Mouse (Mus musculus): ENCODE measurements around the gene Myo15b.
A peak's percentile ranks its signal among the peaks of the same experiment; 100 is the strongest.

Myo15b gene

GRCm38 (mm10) chr11:115901338-115902161 is 43.3 kb downstream of the Myo15b start:
- no peak for DNase-seq (ENCODE audit: low spot score in 2 of 2)

GRCm38 (mm10) chr11:115902177-115902576 is 44.0 kb downstream of the Myo15b start:
- no peak for DNase-seq (ENCODE audit: low spot score in 2 of 2)

GRCm38 (mm10) chr11:115902831-115903230 is 44.6 kb downstream of the Myo15b start:
- peak; percentile 54 to 75 for DNase-seq (ENCODE audit: low spot score in 2 of 2)

- DNase-seq (ENCODE audit: low spot score in 2 of 2): peak; percentile 55 to 57
These were observed 45.4 kb downstream of the Myo15b start for GRCm38 (mm10) chr11:115903384-115904230.

GRCm38 (mm10) chr11:115904231-115904955 is 46.2 kb downstream of the Myo15b start:
- DNase-seq (ENCODE audit: low spot score in 2 of 2): no peak

GRCm38 (mm10) chr11:115904956-115905790 is 47.0 kb downstream of the Myo15b start:
- DNase-seq (ENCODE audit: low spot score in 2 of 2): peak in 1 of 2 experiments; percentile 60

GRCm38 (mm10) chr11:115906116-115906515 is 47.9 kb downstream of the Myo15b start:
- DNase-seq (ENCODE audit: low spot score in 2 of 2): no peak

- DNase-seq (ENCODE audit: low spot score in 2 of 2): no peak
These were observed 48.3 kb downstream of the Myo15b start for GRCm38 (mm10) chr11:115906521-115906920.

GRCm38 (mm10) chr11:115911134-115911561 is 52.9 kb downstream of the Myo15b start:
- no peak for DNase-seq (ENCODE audit: low spot score in 2 of 2)

GRCm38 (mm10) chr11:115911632-115912376 is 53.6 kb downstream of the Myo15b start, which contains the start of gene Smim6:
TSS of gene Smim6 (plus strand) at chr11:115912017.
- DNase-seq (ENCODE audit: low spot score in 2 of 2): no peak

GRCm38 (mm10) chr11:115916579-115916978 is 58.4 kb downstream of the Myo15b start:
- no peak for DNase-seq (ENCODE audit: low spot score in 2 of 2)

- DNase-seq (ENCODE audit: low spot score in 2 of 2): no peak
These were observed 60.4 kb downstream of the Myo15b start for GRCm38 (mm10) chr11:115918637-115919036.

- no peak for DNase-seq (ENCODE audit: low spot score in 2 of 2)
These were observed 60.9 kb downstream of the Myo15b start for GRCm38 (mm10) chr11:115919073-115919472.

GRCm38 (mm10) chr11:115920110-115920818 is 62.1 kb downstream of the Myo15b start:
- DNase-seq (ENCODE audit: low spot score in 2 of 2): no peak

- DNase-seq (ENCODE audit: low spot score in 2 of 2): no peak
These were observed 63.8 kb downstream of the Myo15b start for GRCm38 (mm10) chr11:115921986-115922385.

GRCm38 (mm10) chr11:115929031-115929430 is 70.8 kb downstream of the Myo15b start:
- DNase-seq (ENCODE audit: low spot score in 2 of 2): no peak

- no peak for DNase-seq (ENCODE audit: low spot score in 2 of 2)
These were observed 71.6 kb downstream of the Myo15b start for GRCm38 (mm10) chr11:115929818-115930217.

GRCm38 (mm10) chr11:115931235-115931634 is 73.0 kb downstream of the Myo15b start:
- no peak for DNase-seq (ENCODE audit: low spot score in 2 of 2)

GRCm38 (mm10) chr11:115933108-115933746 is 75.0 kb downstream of the Myo15b start, which contains the start of the genes Sap30bp and Recql5:
TSS of gene Sap30bp (plus strand) at chr11:115933282.
TSS of gene Recql5 (minus strand) at chr11:115933477.
- DNase-seq (ENCODE audit: low spot score in 2 of 2): peak; percentile 95 to 98
